Mouse (Mus musculus): ENCODE results near the gene Tmem39a.

DNA sequence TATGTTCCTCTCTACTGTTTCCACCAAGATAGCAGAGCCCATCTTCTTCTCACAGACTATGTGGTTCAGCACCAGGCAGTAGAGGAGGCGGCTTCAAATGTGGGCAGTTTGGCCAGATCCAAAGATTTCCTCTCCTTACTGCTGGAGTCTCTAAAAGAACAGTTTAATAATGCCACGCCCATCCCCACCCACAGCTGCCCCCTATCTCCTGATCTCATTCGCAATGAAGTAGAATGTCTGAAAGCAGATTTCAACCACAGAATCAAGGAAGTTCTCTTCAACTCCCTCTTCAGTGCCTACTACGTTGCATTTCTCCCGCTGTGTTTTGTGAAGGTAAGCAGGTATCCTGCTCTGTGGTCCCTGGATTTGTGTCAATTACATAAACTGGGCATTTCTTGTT, 26.7 kb downstream of the Tmem39a start:
- TF ChIP-seq CTCF (IDR thresholded peaks at IDR 0.05; ENCODE audit: low read depth) (no peak), EP300 (IDR thresholded peaks at IDR 0.05; ENCODE audit: low read depth) (no peak)
